Mouse (Mus musculus) ES-CJ7 (cell line): ENCODE measurements around the gene Gm5475.

Experiments used
- DNase-seq: peaks from one replicate; pipeline ENCODE4 v3.0.0; 2011; ENCODE audit warnings: low read depth, low spot score

Gene Gm5475

GRCm38 (mm10) chr15:100448572-100448971 is 26.6 kb downstream of the Gm5475 start:
- peak; percentile 65 for DNase-seq

GRCm38 (mm10) chr15:100449495-100449894 is 27.5 kb downstream of the Gm5475 start:
- DNase-seq: no peak

GRCm38 (mm10) chr15:100451245-100451644 is 29.3 kb downstream of the Gm5475 start:
- DNase-seq: no peak

GRCm38 (mm10) chr15:100452486-100452885 is 30.5 kb downstream of the Gm5475 start:
- DNase-seq: peak; percentile 77

DNA sequence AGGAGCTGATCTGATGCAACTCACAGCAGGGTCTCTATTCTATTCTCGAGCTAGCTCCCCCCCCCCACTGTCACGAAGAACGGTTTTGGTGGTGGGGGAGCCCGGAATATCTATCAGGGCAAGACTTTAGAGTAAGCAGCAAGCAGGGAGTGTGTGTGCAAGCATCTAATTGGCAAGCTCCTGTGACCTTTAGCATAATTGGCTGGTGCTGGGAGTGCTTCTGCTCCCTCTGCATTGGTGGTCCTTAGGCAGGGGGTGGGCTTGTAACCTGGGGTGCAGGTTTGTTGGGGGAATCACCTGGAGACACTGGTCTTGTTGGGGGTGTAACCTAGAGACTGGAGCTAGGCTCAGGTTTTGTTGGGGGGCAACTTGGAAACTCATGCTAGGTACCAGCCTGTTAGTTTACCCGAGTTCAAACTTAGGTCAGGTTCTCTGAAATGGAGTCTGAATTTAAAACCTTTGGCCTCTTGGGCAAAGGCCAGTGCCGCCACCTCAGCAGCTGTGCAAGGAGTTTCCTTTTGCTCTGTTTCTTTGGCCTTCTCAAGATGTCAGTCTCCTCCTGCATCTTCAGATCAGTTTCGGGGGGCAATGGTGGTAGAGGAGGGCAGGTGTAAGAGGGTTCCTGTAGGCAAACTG is 34.5 kb downstream of the Gm5475 start:
- no peak for DNase-seq

GRCm38 (mm10) chr15:100457340-100457739 is 35.4 kb downstream of the Gm5475 start:
- DNase-seq: peak; percentile 95

DNA sequence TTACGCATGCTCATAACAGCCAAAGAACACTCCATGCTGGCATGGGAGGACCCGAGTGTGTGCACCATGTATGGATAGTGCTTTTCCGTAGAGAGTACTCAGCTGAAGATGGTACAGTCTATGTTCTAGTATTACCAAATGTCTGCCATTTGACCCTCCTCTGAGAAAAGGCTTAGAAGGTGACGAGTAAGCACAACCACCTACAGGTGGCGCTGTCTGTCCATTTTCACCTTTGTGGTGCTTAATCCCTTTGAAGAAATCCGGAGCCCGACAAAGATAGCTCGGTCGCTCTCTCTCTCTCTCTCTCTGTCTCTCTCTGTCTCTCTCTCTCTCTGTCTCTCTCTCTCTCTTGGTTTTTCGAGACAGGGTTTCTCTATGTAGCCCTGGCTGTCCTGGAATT is 36.1 kb downstream of the Gm5475 start:
- peak; percentile 94 for DNase-seq

- DNase-seq: peak; percentile 79
Measured at GRCm38 (mm10) chr15:100460942-100461341, 39.0 kb downstream of the Gm5475 start.

- no peak for DNase-seq
Measured at GRCm38 (mm10) chr15:100461646-100462045, 39.7 kb downstream of the Gm5475 start.

DNA sequence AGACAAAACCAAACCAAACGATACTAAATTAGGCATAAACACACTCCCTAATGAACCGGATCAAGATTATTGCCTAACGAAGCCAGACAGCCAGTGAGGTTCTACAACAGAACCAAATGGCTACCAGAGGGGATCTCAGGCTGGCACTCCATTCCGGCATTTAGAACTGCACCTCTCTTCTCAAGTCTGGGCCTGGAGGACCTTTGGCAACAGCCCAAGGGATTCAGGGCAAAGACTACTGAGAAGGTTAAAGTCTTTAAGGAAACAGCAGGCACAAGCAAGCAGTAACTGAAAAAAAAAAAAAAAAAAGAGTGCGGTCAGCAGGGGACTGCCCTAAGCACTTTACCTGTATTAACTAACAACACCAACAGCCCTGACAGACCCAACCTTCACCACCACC is 40.1 kb downstream of the Gm5475 start:
- DNase-seq: no peak

- DNase-seq: peak; percentile 74
Measured at GRCm38 (mm10) chr15:100463712-100464111, 41.8 kb downstream of the Gm5475 start.

DNA sequence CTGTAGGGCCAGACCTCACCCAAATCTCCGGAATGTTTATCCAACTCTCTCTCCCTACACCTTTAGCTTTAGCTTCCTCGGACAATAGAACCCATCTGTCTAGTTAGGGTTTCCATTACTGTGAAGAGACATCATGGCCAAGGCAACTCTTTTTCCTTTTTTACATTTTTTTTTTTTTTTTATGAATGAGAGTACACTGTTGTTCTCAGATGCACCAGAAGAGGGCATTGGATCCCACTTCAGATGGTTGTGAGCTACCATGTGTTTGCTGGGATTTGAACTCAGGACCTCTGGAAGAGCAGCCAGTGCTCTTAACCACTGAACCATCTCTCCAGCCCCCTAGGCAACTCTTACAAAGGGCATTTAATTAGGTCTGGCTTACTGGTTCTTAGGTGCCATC is 43.5 kb downstream of the Gm5475 start:
- no peak for DNase-seq

- no peak for DNase-seq
Measured at GRCm38 (mm10) chr15:100467738-100468137, 45.8 kb downstream of the Gm5475 start.

DNA sequence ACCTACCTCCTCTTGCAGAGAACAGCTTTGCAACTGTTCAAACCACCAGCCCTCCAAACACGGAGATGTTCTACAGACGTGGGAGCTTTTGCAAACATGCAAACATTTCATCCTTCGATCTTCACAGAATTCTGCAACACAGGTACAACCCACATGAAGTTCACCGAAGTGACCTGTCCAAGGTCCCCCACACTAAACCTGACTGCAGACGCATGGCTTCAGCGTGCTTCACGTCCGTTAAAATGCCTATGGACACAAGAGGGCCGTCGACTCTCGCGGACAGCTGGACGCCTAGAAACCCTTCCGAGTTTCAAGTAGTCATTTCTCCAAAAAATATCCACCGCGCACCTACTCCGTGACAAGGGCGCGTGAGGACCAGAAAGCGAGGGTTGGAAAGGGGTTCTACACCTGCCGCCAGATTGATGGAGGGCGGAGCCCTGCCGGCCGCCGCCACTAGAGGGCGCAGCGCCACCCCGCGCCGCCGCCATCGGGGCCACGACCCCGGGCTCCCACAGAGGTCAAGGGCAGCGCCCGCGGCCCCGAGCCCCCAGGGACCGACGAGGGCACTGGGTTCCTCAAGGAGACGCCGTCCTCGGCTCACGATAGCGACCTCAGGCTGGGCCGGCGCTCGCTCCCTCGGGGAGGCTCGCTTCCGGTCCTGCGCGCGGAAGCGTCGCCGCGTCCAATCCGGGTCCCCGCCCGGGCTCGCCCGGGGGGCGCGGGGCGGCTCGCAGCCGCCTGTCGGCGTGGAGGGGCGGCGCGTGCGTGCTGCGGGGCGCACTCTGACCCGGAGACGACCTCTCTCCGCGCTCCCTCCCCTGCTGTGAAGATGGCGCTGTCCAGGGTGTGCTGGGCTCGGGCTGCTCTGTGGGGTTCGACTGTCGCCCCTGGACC is 46.6 kb downstream of the Gm5475 start, which contains the start of gene Letmd1:
Gene Letmd1, plus strand, starts transcription at position 729 of the 894 bp plus-strand sequence.
- peak; percentile 90 for DNase-seq

DNA sequence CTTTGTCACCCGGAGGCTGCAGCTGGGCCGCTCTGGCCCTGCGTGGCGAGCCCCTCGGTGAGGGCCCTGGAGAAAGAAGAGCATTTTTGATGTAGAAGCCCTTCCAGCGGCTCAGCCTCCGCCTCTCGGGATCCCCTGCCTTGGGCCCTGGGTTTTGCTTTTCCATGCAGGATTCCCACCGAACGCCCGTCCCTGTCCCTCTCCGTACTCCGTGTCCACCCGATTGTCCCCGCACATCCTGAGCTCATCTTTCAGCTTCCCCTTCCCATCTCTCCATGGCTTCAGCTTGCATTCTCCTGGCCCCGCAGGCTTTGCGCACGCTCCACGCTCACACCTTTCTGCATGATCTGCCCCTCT is 47.2 kb downstream of the Gm5475 start:
- DNase-seq: no peak

DNA sequence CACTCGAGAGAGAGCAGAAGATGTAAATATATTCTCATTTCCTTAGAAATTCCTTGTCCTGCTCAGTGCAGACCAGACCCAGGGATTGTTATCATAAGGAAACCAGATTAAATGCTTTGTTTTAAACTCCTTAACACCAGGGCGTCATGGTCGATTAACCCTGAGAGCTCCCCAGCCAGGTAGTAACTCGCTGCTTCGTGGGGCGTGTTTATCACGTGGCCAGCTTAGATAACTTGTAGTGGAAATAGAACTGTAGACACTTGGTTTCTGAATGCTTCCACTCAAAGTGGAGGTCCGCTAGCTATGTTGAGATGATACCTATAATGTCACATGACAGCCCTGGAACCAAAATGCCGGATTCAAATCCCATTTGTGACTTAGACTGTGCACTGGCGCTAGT is 48.1 kb downstream of the Gm5475 start:
- DNase-seq: no peak

- peak; percentile 99 for DNase-seq
Measured at GRCm38 (mm10) chr15:100473926-100474503, 52.1 kb downstream of the Gm5475 start.
